Mouse (Mus musculus): Measurements from ENCODE around the gene Cradd. TPM values are rescaled to one million over a fixed set of nuclear protein-coding genes. Genes with fewer than 3 reads are reported as not detected.

Cradd gene
- polyA plus RNA-seq, 1 experiment from 2014 or later = 7.6 TPM

DNA sequence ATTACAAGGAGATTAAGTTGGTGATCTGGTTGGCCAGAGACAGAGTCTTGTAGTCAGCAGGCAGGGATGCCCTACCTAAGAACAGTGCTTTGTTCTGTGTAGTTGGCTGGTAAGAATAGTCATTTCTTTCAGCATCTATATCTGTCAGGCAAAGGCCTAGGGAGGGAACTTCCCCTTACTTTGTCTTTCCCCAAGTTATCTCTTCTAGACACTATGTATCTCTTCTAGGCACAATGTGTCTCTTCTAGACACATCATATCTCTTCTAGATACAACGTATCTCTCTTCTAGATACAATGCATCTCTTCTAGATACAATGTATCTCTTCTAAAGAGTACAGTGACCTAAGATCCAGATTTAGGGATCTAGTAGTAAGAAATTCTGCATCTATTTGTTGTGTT is 169.3 kb downstream of the Cradd start:
- ATAC-seq (replicated peaks; ENCODE audit: extremely low read depth, insufficient read depth, low FRiP score) = no peak
- H3K4me1 ChIP-seq (ENCODE audit: control insufficient read depth, insufficient read depth, low read length) = peaks cover 8% of the 10 kb centered on the region

DNA sequence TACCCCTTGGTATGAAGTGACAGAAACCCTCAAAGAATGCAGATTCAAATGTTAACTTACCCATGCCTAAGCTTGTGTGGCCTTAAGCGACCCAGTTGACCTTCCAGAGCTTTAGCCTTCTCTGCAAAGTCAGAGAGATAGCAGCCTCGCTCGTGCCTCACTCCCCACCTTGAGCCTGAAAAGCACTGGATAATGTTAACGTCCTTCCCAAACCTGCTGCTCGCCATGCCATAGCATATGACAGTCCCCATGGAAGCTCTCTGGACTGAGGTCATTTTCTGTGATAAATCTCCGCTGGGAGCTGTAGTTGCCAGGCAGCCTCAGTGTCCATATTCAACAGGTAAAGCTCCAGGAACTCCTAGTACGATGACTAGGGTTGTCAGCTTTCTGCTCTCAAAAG is 170.7 kb downstream of the Cradd start:
- Histone ChIP-seq H3K4me2 (ENCODE audit: low read depth, low read length) (no peak overlapping the region), H3K4me1 (ENCODE audit: control insufficient read depth, insufficient read depth, low read length) (peaks cover 8% of the 10 kb centered on the region), H3K9ac (ENCODE audit: low read length) (no peak overlapping the region), H3K27me3 (ENCODE audit: control insufficient read depth, insufficient read depth, low read length) (no peaks in the 10 kb centered on the region), H3K27ac (ENCODE audit: low read length) (no peak overlapping the region), H3K9me3 (replicated peaks; ENCODE audit: control insufficient read depth, low read length) (no peaks in the 10 kb centered on the region), H3K4me3 (ENCODE audit: low read length) (no peak overlapping the region), H3K36me3 (ENCODE audit: control insufficient read depth, insufficient read depth) (no peaks in the 10 kb centered on the region)
- ATAC-seq (replicated peaks; ENCODE audit: extremely low read depth, insufficient read depth, low FRiP score) = no peak
- 44% methylated on average over 7 of the region's 7 CpGs for WGBS

More for the DNA sequence above, 169.3 kb downstream of the Cradd start:
- H3K36me3 ChIP-seq (ENCODE audit: control insufficient read depth, insufficient read depth) = no peaks in the 10 kb centered on the region
- no peaks in the 10 kb centered on the region for H3K9me3 ChIP-seq (replicated peaks; ENCODE audit: control insufficient read depth, low read length)
- H3K4me3 ChIP-seq (ENCODE audit: low read length) = no peak overlapping the region
- H3K27ac ChIP-seq (ENCODE audit: low read length) = no peak overlapping the region
- WGBS = 77% methylated on average over 1 of the region's 1 CpGs
- H3K9ac ChIP-seq (ENCODE audit: low read length) = no peak overlapping the region
- H3K27me3 ChIP-seq (ENCODE audit: control insufficient read depth, insufficient read depth, low read length) = no peaks in the 10 kb centered on the region
- H3K4me2 ChIP-seq (ENCODE audit: low read depth, low read length) = no peak overlapping the region

DNA sequence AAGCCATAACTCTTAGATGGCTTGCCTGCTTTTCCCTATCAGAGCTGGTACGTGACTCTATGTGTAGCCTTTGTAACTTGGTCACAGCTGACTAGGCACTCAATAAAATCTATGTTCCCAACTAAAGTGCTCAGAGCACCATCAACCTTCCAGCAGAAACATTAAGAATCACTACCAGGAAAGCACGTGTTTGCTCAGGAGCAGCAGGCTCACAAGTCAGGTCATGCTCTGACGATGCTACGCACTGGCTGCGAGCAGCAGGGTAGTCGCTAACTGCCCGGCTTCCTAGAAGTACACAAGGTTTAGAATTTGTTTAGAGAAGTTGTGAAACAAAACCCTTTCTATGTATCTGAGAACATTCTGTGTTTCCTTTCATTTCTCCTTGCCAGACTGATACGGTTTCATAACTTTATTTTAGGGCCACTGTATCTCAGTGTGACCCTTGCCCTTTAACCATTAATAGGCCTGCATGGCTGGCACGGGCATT is 171.4 kb downstream of the Cradd start:
- peaks cover 8% of the 10 kb centered on the region for H3K4me1 ChIP-seq (ENCODE audit: control insufficient read depth, insufficient read depth, low read length)
- H3K9ac ChIP-seq (ENCODE audit: low read length) = no peak overlapping the region
- no peak for ATAC-seq (replicated peaks; ENCODE audit: extremely low read depth, insufficient read depth, low FRiP score)
- 81% methylated on average over 9 of the region's 9 CpGs for WGBS
- no peak overlapping the region for H3K27ac ChIP-seq (ENCODE audit: low read length)
- no peak overlapping the region for H3K4me2 ChIP-seq (ENCODE audit: low read depth, low read length)
- H3K27me3 ChIP-seq (ENCODE audit: control insufficient read depth, insufficient read depth, low read length) = no peaks in the 10 kb centered on the region
- H3K9me3 ChIP-seq (replicated peaks; ENCODE audit: control insufficient read depth, low read length) = no peaks in the 10 kb centered on the region
- no peaks in the 10 kb centered on the region for H3K36me3 ChIP-seq (ENCODE audit: control insufficient read depth, insufficient read depth)
- no peak overlapping the region for H3K4me3 ChIP-seq (ENCODE audit: low read length)

DNA sequence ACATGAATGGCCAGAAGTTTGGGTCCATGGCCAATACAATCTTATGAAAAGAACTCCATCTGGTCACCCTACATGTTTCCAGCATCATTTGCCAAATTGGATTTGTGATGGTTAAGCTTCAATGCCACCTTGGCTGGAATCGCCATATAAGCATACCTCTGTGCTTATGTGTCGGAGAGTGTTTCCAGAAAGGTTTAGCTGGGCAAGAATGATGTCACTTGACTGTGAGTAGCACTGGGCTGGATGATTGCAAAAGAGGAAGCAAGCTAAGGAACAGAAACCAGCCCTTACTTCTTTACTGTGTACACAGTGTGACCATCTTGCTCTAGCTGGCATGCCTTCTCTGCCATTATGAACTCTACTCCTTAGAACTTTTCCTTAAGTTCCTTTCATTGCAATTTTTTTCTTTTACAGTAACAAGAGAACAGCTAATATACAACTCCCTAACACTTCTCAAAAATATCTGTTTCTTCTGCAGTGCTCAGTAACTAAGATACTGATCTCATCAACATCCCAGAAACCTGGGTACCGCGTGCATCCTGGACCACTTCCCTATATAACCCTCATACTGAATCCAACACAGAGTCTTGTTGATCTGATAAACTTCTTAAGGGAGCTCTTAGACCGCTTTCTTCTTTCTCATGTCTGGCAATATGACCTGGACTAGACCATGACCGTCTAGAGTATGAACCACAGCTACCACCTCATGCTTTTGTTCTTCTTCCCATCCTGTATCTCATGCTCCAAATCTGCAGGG is 172.7 kb downstream of the Cradd start:
- ATAC-seq (replicated peaks; ENCODE audit: extremely low read depth, insufficient read depth, low FRiP score) = no peak
- Histone ChIP-seq H3K4me2 (ENCODE audit: low read depth, low read length) (no peak overlapping the region), H3K27me3 (ENCODE audit: control insufficient read depth, insufficient read depth, low read length) (no peaks in the 10 kb centered on the region), H3K9ac (ENCODE audit: low read length) (no peak overlapping the region), H3K9me3 (replicated peaks; ENCODE audit: control insufficient read depth, low read length) (no peaks in the 10 kb centered on the region), H3K4me1 (ENCODE audit: control insufficient read depth, insufficient read depth, low read length) (peaks cover 21% of the 10 kb centered on the region), H3K36me3 (ENCODE audit: control insufficient read depth, insufficient read depth) (no peaks in the 10 kb centered on the region), H3K27ac (ENCODE audit: low read length) (no peak overlapping the region), H3K4me3 (ENCODE audit: low read length) (no peak overlapping the region)
- WGBS = 88% methylated on average over 6 of the region's 6 CpGs

DNA sequence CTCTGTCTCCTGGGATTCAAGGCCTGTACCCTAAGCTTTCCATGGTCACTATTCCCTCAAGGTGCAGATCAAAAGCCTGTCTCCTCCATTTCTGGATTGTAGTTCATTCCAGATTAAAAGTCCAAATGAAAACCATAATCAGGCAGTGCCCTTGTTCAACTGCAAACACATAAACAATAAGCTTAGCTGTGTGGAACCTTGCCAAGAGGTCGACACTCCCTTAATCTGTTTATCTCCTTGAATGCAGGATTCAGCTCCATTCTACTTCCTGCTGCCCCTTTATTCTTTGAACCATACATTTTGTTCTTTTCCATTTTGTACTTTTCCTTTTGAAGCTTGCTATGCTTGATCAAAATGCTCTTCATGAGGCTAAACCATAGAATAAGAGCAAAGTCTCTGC is 174.3 kb downstream of the Cradd start:
- no peak overlapping the region for H3K4me3 ChIP-seq (ENCODE audit: low read length)
- no peak overlapping the region for H3K27ac ChIP-seq (ENCODE audit: low read length)
- H3K9me3 ChIP-seq (replicated peaks; ENCODE audit: control insufficient read depth, low read length) = no peaks in the 10 kb centered on the region
- no peak overlapping the region for H3K9ac ChIP-seq (ENCODE audit: low read length)
- no peaks in the 10 kb centered on the region for H3K36me3 ChIP-seq (ENCODE audit: control insufficient read depth, insufficient read depth)
- H3K27me3 ChIP-seq (ENCODE audit: control insufficient read depth, insufficient read depth, low read length) = no peaks in the 10 kb centered on the region
- no peak overlapping the region for H3K4me2 ChIP-seq (ENCODE audit: low read depth, low read length)
- WGBS = 28% methylated on average over 1 of the region's 1 CpGs
- H3K4me1 ChIP-seq (ENCODE audit: control insufficient read depth, insufficient read depth, low read length) = peaks cover 35% of the 10 kb centered on the region
- ATAC-seq (replicated peaks; ENCODE audit: extremely low read depth, insufficient read depth, low FRiP score) = no peak

DNA sequence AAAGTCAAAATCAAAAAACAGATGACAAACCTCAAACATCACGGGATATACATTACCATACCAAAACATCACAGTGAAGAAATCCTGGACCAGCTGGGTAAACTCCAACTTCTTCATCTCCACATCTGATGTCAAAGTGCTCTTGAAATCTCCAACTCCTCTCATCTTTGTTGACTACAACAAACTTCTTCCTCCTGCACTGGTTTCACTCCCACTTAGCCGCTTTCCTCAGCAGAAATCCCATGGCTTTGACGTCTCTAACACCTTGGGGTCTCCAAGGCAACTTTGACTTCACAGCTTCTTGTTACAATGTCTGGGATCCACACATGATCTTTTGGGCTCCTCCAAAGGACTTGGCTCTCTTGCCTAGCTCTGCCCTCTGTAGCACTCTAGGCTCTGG is 175.3 kb downstream of the Cradd start:
- no peak overlapping the region for H3K9ac ChIP-seq (ENCODE audit: low read length)
- H3K27me3 ChIP-seq (ENCODE audit: control insufficient read depth, insufficient read depth, low read length) = no peaks in the 10 kb centered on the region
- no peak for ATAC-seq (replicated peaks; ENCODE audit: extremely low read depth, insufficient read depth, low FRiP score)
- H3K4me1 ChIP-seq (ENCODE audit: control insufficient read depth, insufficient read depth, low read length) = peaks cover 45% of the 10 kb centered on the region
- H3K36me3 ChIP-seq (ENCODE audit: control insufficient read depth, insufficient read depth) = no peaks in the 10 kb centered on the region
- no peak overlapping the region for H3K4me2 ChIP-seq (ENCODE audit: low read depth, low read length)
- H3K9me3 ChIP-seq (replicated peaks; ENCODE audit: control insufficient read depth, low read length) = no peaks in the 10 kb centered on the region
- H3K4me3 ChIP-seq (ENCODE audit: low read length) = no peak overlapping the region
- 92% methylated on average over 3 of the region's 3 CpGs for WGBS
- H3K27ac ChIP-seq (ENCODE audit: low read length) = no peak overlapping the region

DNA sequence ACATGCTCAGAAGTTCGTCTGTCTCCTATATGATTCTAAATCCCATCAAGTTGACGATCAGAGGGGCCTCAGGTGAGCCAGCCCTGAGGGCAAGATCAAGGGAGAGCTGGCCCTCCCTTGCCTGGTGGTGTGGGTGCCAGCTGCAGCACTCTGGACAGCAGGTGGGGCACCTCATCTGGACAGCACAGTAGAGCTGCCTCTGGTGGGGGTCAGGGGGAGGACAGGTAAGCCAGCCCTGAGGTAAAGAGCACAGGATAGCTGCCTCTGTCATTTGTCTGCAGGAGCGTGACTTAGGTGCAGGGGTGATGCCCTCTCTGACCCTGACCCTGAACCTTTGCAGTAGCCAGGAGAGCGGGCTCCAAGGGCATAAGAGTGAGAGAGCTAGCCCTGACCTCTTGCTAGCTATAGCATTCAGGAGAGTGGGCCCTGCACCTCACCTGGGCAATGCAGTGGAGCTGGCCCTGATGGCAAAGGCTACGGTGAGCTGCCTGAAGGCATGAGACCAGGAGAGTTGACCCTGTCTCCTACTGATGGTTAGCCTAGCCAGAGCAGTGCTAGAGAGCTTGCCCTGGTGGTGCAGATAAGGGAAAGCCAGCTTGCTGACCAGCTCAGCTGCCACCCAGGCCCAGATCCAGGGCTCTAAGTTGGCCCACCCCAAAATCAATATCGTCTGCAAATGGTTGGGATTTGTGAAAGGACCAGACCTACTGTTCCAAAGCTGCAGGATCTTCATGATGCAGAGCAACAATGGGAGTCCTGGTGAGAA is 176.6 kb downstream of the Cradd start:
- WGBS = 92% methylated on average over 6 of the region's 6 CpGs
- H3K4me1 ChIP-seq (ENCODE audit: control insufficient read depth, insufficient read depth, low read length) = peaks cover 51% of the 10 kb centered on the region

DNA sequence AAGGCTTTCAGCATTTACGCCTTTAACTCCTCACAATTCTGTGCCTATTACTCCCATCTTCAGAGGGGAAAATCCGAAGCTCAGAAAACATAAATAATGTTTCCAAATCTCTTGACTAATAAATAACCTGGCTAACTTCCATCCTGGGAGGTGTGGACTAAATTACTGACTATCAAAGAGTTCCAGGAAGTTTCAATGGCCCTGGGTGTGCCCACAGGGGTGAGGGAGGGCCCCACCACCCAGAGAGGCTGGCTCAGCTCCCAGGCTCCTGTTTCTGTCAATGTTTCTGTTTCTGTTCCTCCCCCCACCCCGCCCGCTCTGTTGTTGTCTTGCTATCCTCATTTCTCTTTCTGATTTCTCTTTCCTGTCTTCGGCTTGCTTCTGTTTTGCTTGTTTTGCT is 177.4 kb downstream of the Cradd start:
- Histone ChIP-seq H3K4me1 (ENCODE audit: control insufficient read depth, insufficient read depth, low read length) (peaks cover 55% of the 10 kb centered on the region), H3K4me3 (ENCODE audit: low read length) (no peak overlapping the region), H3K27ac (ENCODE audit: low read length) (peak overlapping the region; percentile 42; the same call in 1 of the 2 replicates), H3K4me2 (ENCODE audit: low read depth, low read length) (no peak overlapping the region), H3K27me3 (ENCODE audit: control insufficient read depth, insufficient read depth, low read length) (no peaks in the 10 kb centered on the region), H3K9ac (ENCODE audit: low read length) (no peak overlapping the region), H3K9me3 (replicated peaks; ENCODE audit: control insufficient read depth, low read length) (no peaks in the 10 kb centered on the region), H3K36me3 (ENCODE audit: control insufficient read depth, insufficient read depth) (no peaks in the 10 kb centered on the region)
- no peak for ATAC-seq (replicated peaks; ENCODE audit: extremely low read depth, insufficient read depth, low FRiP score)
- WGBS = 41% methylated on average over 5 of the region's 5 CpGs

More for the DNA sequence above, 176.6 kb downstream of the Cradd start:
- H3K4me2 ChIP-seq (ENCODE audit: low read depth, low read length) = no peak overlapping the region
- H3K27ac ChIP-seq (ENCODE audit: low read length) = peak overlapping the region; percentile 42; the same call in 1 of the 2 replicates
- H3K36me3 ChIP-seq (ENCODE audit: control insufficient read depth, insufficient read depth) = no peaks in the 10 kb centered on the region
- no peaks in the 10 kb centered on the region for H3K27me3 ChIP-seq (ENCODE audit: control insufficient read depth, insufficient read depth, low read length)
- H3K9ac ChIP-seq (ENCODE audit: low read length) = no peak overlapping the region
- no peak for ATAC-seq (replicated peaks; ENCODE audit: extremely low read depth, insufficient read depth, low FRiP score)
- H3K9me3 ChIP-seq (replicated peaks; ENCODE audit: control insufficient read depth, low read length) = no peaks in the 10 kb centered on the region
- H3K4me3 ChIP-seq (ENCODE audit: low read length) = no peak overlapping the region
